Comparison of ENCODE assay signal across 21 mouse cellular contexts in genomic region chr4:104270173-104270557, GRCm38 (mm10).
A peak's percentile ranks its signal among the peaks of the same experiment; 100 is the strongest.
DNase-seq lines count a peak whose midpoint lies in the region; ATAC-seq and TF ChIP-seq lines count a peak whose summit lies in the region.
"Had no signal": no experiment of that assay in that cellular context is flagged by ENCODE, and none has a peak within 500 bp of the region (broad histone marks: within the 10 kb centered on the region; RNA-seq: fewer than 3 reads in every experiment).

No protein-coding gene starts in this region.

- H3K27me3 ChIP-seq in forebrain, embryonic 12.5 days = no peaks in the 10 kb centered on the region
- no peaks in the 10 kb centered on the region for H3K27me3 ChIP-seq in forebrain, postnatal 0 days (ENCODE audit: insufficient read depth, low read length)
- no peaks in the 10 kb centered on the region for H3K27me3 ChIP-seq in midbrain, embryonic 15.5 days (replicated peaks)
- H3K27me3 ChIP-seq: heart, embryonic 12.5 days; limb, embryonic 13.5 days; liver, embryonic 13.5 days had no signal

- no peak for DNase-seq in left cerebral cortex, adult 2 months (ENCODE audit: extremely low spot score in 1 of 2, low spot score in 2 of 2)
- no peak for DNase-seq in left cerebral cortex, adult 11 months (ENCODE audit: low spot score)
- peak; percentile 72 for DNase-seq in forebrain, postnatal 0 days
- DNase-seq in gastrocnemius, adult 18-20 months (ENCODE audit: low spot score) = no peak
- DNase-seq in thymus, postnatal 14 days = no peak
- DNase-seq: adrenal gland, adult 2 months; cerebellum, adult 9-10 months; embryo, embryonic 11 days; heart, postnatal 14 days; kidney, adult 8-10 months; kidney, postnatal 4 days; liver, embryonic 13.5 days; lung, embryonic 14.5 days; lung, postnatal 4 days; retina, postnatal 1 day; right cerebral cortex, postnatal 4 days had no signal

- intact Hi-C loops in left cerebral cortex, adult 2 months (cut with DNase I) = loop anchor here (5.0 kb wide), 1 partner anchor 97 kb away; no protein-coding TSS in a partner anchor

- H3K4me2 ChIP-seq in forebrain, embryonic 12.5 days = no peak overlapping the region
- H3K4me2 ChIP-seq in forebrain, postnatal 0 days (ENCODE audit: low read depth) = no peak overlapping the region
- no peak overlapping the region for H3K4me2 ChIP-seq in midbrain, embryonic 15.5 days
- H3K4me2 ChIP-seq: heart, embryonic 12.5 days; limb, embryonic 13.5 days; liver, embryonic 13.5 days; lung, embryonic 14.5 days had no signal

- 49% methylated on average over 5 of the region's 5 CpGs for WGBS in forebrain, embryonic 12.5 days
- 28% methylated on average over 5 of the region's 5 CpGs for WGBS in forebrain, postnatal 0 days
- 61% methylated on average over 5 of the region's 5 CpGs for WGBS in midbrain, embryonic 15.5 days

- H3K36me3 ChIP-seq in forebrain, embryonic 12.5 days (replicated peaks) = no peaks in the 10 kb centered on the region
- no peaks in the 10 kb centered on the region for H3K36me3 ChIP-seq in forebrain, postnatal 0 days (ENCODE audit: insufficient read depth)
- H3K36me3 ChIP-seq in midbrain, embryonic 15.5 days (replicated peaks) = no peaks in the 10 kb centered on the region
- H3K36me3 ChIP-seq: heart, embryonic 12.5 days; limb, embryonic 13.5 days; liver, embryonic 13.5 days had no signal

- peaks cover 9% of the 10 kb centered on the region for H3K4me1 ChIP-seq in forebrain, embryonic 12.5 days
- H3K4me1 ChIP-seq in forebrain, postnatal 0 days (ENCODE audit: insufficient read depth) = no peaks in the 10 kb centered on the region
- 0 out of 2 replicates have a peak, but pooled peaks cover 5% of the 10 kb centered on the region for H3K4me1 ChIP-seq in midbrain, embryonic 15.5 days
- H3K4me1 ChIP-seq: heart, embryonic 12.5 days; limb, embryonic 13.5 days; liver, embryonic 13.5 days had no signal

- H3K9me3 ChIP-seq in forebrain, embryonic 12.5 days = no peaks in the 10 kb centered on the region
- no peaks in the 10 kb centered on the region for H3K9me3 ChIP-seq in forebrain, postnatal 0 days (ENCODE audit: low read length)
- no peaks in the 10 kb centered on the region for H3K9me3 ChIP-seq in midbrain, embryonic 15.5 days
- H3K9me3 ChIP-seq: heart, embryonic 12.5 days; limb, embryonic 13.5 days; liver, embryonic 13.5 days had no signal

- ATAC-seq in forebrain, embryonic 12.5 days (ENCODE audit: low FRiP score) = peak; percentile 81; the same call in 1 of the 2 replicates
- ATAC-seq in forebrain, postnatal 0 days = peak; percentile 93
- 0 out of 2 replicates have a peak, but pooled peaks have one; percentile 56 for ATAC-seq in midbrain, embryonic 15.5 days (replicated peaks)

- no peak for TF ChIP-seq CTCF in left cerebral cortex, adult 2 months (IDR thresholded peaks at IDR 0.05)
- TF ChIP-seq CTCF in forebrain, postnatal 0 days (IDR thresholded peaks at IDR 0.05; ENCODE audit: low read depth) = no peak

- H3K9ac ChIP-seq in forebrain, embryonic 12.5 days = no peak overlapping the region
- H3K9ac ChIP-seq in forebrain, postnatal 0 days = no peak overlapping the region
- H3K9ac ChIP-seq in midbrain, embryonic 15.5 days = no peak overlapping the region
- H3K9ac ChIP-seq: heart, embryonic 12.5 days; limb, embryonic 13.5 days; liver, embryonic 13.5 days; lung, embryonic 14.5 days had no signal

- H3K4me3 ChIP-seq in left cerebral cortex, adult 2 months = no peak overlapping the region
- no peak overlapping the region for H3K4me3 ChIP-seq in forebrain, embryonic 12.5 days (replicated peaks)
- H3K4me3 ChIP-seq in forebrain, postnatal 0 days (ENCODE audit: low read depth, low read length) = no peak overlapping the region
- no peak overlapping the region for H3K4me3 ChIP-seq in midbrain, embryonic 15.5 days
- H3K4me3 ChIP-seq: heart, embryonic 12.5 days; limb, embryonic 13.5 days; liver, embryonic 13.5 days had no signal

- H3K27ac ChIP-seq in left cerebral cortex, adult 2 months = peak overlapping the region; percentile 54
- peak overlapping the region; percentile 76 for H3K27ac ChIP-seq in forebrain, embryonic 12.5 days
- peak overlapping the region; percentile 70 for H3K27ac ChIP-seq in forebrain, postnatal 0 days (ENCODE audit: low read depth, low read length)
- peak overlapping the region; percentile 47 for H3K27ac ChIP-seq in midbrain, embryonic 15.5 days
- H3K27ac ChIP-seq: limb, embryonic 13.5 days; liver, embryonic 13.5 days; stomach, postnatal 0 days had no signal
